Mouse (Mus musculus): ENCODE measurements around the gene Dctn1. TPM values are rescaled to one million over a fixed set of nuclear protein-coding genes. Genes with fewer than 3 reads are reported as not detected.

Gene Dctn1
- polyA plus RNA-seq, 1 experiment from 2014 or later, result 26.9 TPM

- peaks cover 11% of the 10 kb centered on the region for H3K4me1 ChIP-seq (ENCODE audit: control insufficient read depth, low read depth, low read length)
- H3K27me3 ChIP-seq (ENCODE audit: control insufficient read depth, insufficient read depth, low read depth, low read length), result peaks cover 20% of the 10 kb centered on the region
- 12% methylated on average over 41 of the region's 41 CpGs for WGBS (ENCODE audit: insufficient replicate concordance)
- H3K9me3 ChIP-seq (replicated peaks; ENCODE audit: control insufficient read depth, low read length), result no peaks in the 10 kb centered on the region
- no peak overlapping the region for H3K4me3 ChIP-seq (ENCODE audit: low read depth, low read length)
- no peak overlapping the region for H3K27ac ChIP-seq (ENCODE audit: low read length)
- H3K4me2 ChIP-seq (ENCODE audit: low read depth, low read length), result peak overlapping the region; percentile 35
- no peak overlapping the region for H3K9ac ChIP-seq (ENCODE audit: low read depth, low read length)
- no peak for ATAC-seq (ENCODE audit: low read depth)
- H3K36me3 ChIP-seq (ENCODE audit: control insufficient read depth, insufficient read depth), result no peaks in the 10 kb centered on the region
These were observed 23.4 kb upstream of the Dctn1 start for GRCm38 (mm10) chr6:83142211-83142731.

GRCm38 (mm10) chr6:83142886-83143285, 22.8 kb upstream of the Dctn1 start:
- H3K4me2 ChIP-seq (ENCODE audit: low read depth, low read length), result no peak overlapping the region
- ATAC-seq (ENCODE audit: low read depth), result no peak
- no peak overlapping the region for H3K27ac ChIP-seq (ENCODE audit: low read length)
- H3K9me3 ChIP-seq (replicated peaks; ENCODE audit: control insufficient read depth, low read length), result no peaks in the 10 kb centered on the region
- peaks cover 14% of the 10 kb centered on the region for H3K27me3 ChIP-seq (ENCODE audit: control insufficient read depth, insufficient read depth, low read depth, low read length)
- H3K9ac ChIP-seq (ENCODE audit: low read depth, low read length), result no peak overlapping the region
- H3K4me3 ChIP-seq (ENCODE audit: low read depth, low read length), result no peak overlapping the region
- no peaks in the 10 kb centered on the region for H3K36me3 ChIP-seq (ENCODE audit: control insufficient read depth, insufficient read depth)
- H3K4me1 ChIP-seq (ENCODE audit: control insufficient read depth, low read depth, low read length), result peaks cover 6% of the 10 kb centered on the region
- 54% methylated on average over 11 of the region's 11 CpGs for WGBS (ENCODE audit: insufficient replicate concordance)

GRCm38 (mm10) chr6:83145209-83145608, 20.5 kb upstream of the Dctn1 start:
- H3K27me3 ChIP-seq (ENCODE audit: control insufficient read depth, insufficient read depth, low read depth, low read length), result peaks cover 13% of the 10 kb centered on the region
- H3K9ac ChIP-seq (ENCODE audit: low read depth, low read length), result no peak overlapping the region
- H3K9me3 ChIP-seq (replicated peaks; ENCODE audit: control insufficient read depth, low read length), result no peaks in the 10 kb centered on the region
- ATAC-seq (ENCODE audit: low read depth), result no peak
- 48% methylated on average over 2 of the region's 2 CpGs for WGBS (ENCODE audit: insufficient replicate concordance)
- H3K4me1 ChIP-seq (ENCODE audit: control insufficient read depth, low read depth, low read length), result no peaks in the 10 kb centered on the region
- H3K36me3 ChIP-seq (ENCODE audit: control insufficient read depth, insufficient read depth), result no peaks in the 10 kb centered on the region
- no peak overlapping the region for H3K4me2 ChIP-seq (ENCODE audit: low read depth, low read length)
- H3K4me3 ChIP-seq (ENCODE audit: low read depth, low read length), result no peak overlapping the region
- no peak overlapping the region for H3K27ac ChIP-seq (ENCODE audit: low read length)

GRCm38 (mm10) chr6:83145805-83146204, 19.9 kb upstream of the Dctn1 start:
- H3K4me3 ChIP-seq (ENCODE audit: low read depth, low read length), result no peak overlapping the region
- no peaks in the 10 kb centered on the region for H3K36me3 ChIP-seq (ENCODE audit: control insufficient read depth, insufficient read depth)
- no peaks in the 10 kb centered on the region for H3K9me3 ChIP-seq (replicated peaks; ENCODE audit: control insufficient read depth, low read length)
- WGBS (ENCODE audit: insufficient replicate concordance), result 49% methylated on average over 9 of the region's 9 CpGs
- H3K27me3 ChIP-seq (ENCODE audit: control insufficient read depth, insufficient read depth, low read depth, low read length), result peaks cover 13% of the 10 kb centered on the region
- H3K9ac ChIP-seq (ENCODE audit: low read depth, low read length), result no peak overlapping the region
- H3K4me1 ChIP-seq (ENCODE audit: control insufficient read depth, low read depth, low read length), result no peaks in the 10 kb centered on the region
- H3K4me2 ChIP-seq (ENCODE audit: low read depth, low read length), result no peak overlapping the region
- no peak for ATAC-seq (ENCODE audit: low read depth)
- no peak overlapping the region for H3K27ac ChIP-seq (ENCODE audit: low read length)

GRCm38 (mm10) chr6:83147280-83147679, 18.4 kb upstream of the Dctn1 start:
- Histone ChIP-seq H3K4me1 (ENCODE audit: control insufficient read depth, low read depth, low read length) (no peaks in the 10 kb centered on the region), H3K9me3 (replicated peaks; ENCODE audit: control insufficient read depth, low read length) (no peaks in the 10 kb centered on the region), H3K27me3 (ENCODE audit: control insufficient read depth, insufficient read depth, low read depth, low read length) (peaks cover 7% of the 10 kb centered on the region), H3K36me3 (ENCODE audit: control insufficient read depth, insufficient read depth) (no peaks in the 10 kb centered on the region), H3K9ac (ENCODE audit: low read depth, low read length) (no peak overlapping the region), H3K4me3 (ENCODE audit: low read depth, low read length) (no peak overlapping the region), H3K27ac (ENCODE audit: low read length) (no peak overlapping the region), H3K4me2 (ENCODE audit: low read depth, low read length) (no peak overlapping the region)
- no peak for ATAC-seq (ENCODE audit: low read depth)
- 45% methylated on average over 7 of the region's 7 CpGs for WGBS (ENCODE audit: insufficient replicate concordance)

- H3K4me1 ChIP-seq (ENCODE audit: control insufficient read depth, low read depth, low read length), result peaks cover 6% of the 10 kb centered on the region
- no peaks in the 10 kb centered on the region for H3K36me3 ChIP-seq (ENCODE audit: control insufficient read depth, insufficient read depth)
- no peak overlapping the region for H3K4me2 ChIP-seq (ENCODE audit: low read depth, low read length)
- H3K9ac ChIP-seq (ENCODE audit: low read depth, low read length), result no peak overlapping the region
- ATAC-seq (ENCODE audit: low read depth), result no peak
- no peak overlapping the region for H3K27ac ChIP-seq (ENCODE audit: low read length)
- H3K4me3 ChIP-seq (ENCODE audit: low read depth, low read length), result no peak overlapping the region
- peaks cover 15% of the 10 kb centered on the region for H3K27me3 ChIP-seq (ENCODE audit: control insufficient read depth, insufficient read depth, low read depth, low read length)
- 35% methylated on average over 8 of the region's 8 CpGs for WGBS (ENCODE audit: insufficient replicate concordance)
- no peaks in the 10 kb centered on the region for H3K9me3 ChIP-seq (replicated peaks; ENCODE audit: control insufficient read depth, low read length)
These were observed 14.0 kb upstream of the Dctn1 start for GRCm38 (mm10) chr6:83151721-83152120.

- Histone ChIP-seq H3K36me3 (ENCODE audit: control insufficient read depth, insufficient read depth) (no peaks in the 10 kb centered on the region), H3K4me1 (ENCODE audit: control insufficient read depth, low read depth, low read length) (peaks cover 6% of the 10 kb centered on the region), H3K27me3 (ENCODE audit: control insufficient read depth, insufficient read depth, low read depth, low read length) (peaks cover 15% of the 10 kb centered on the region), H3K27ac (ENCODE audit: low read length) (no peak overlapping the region), H3K4me3 (ENCODE audit: low read depth, low read length) (no peak overlapping the region), H3K9ac (ENCODE audit: low read depth, low read length) (no peak overlapping the region), H3K4me2 (ENCODE audit: low read depth, low read length) (no peak overlapping the region), H3K9me3 (replicated peaks; ENCODE audit: control insufficient read depth, low read length) (no peaks in the 10 kb centered on the region)
- WGBS (ENCODE audit: insufficient replicate concordance), result 72% methylated on average over 12 of the region's 12 CpGs
- 0 out of 2 replicates have a peak, but pooled peaks have one; percentile 30 for ATAC-seq (ENCODE audit: low read depth)
These were observed 12.7 kb upstream of the Dctn1 start for GRCm38 (mm10) chr6:83153038-83153437.

- Histone ChIP-seq H3K9ac (ENCODE audit: low read depth, low read length) (no peak overlapping the region), H3K27ac (ENCODE audit: low read length) (no peak overlapping the region), H3K27me3 (ENCODE audit: control insufficient read depth, insufficient read depth, low read depth, low read length) (peaks cover 15% of the 10 kb centered on the region), H3K4me1 (ENCODE audit: control insufficient read depth, low read depth, low read length) (peaks cover 6% of the 10 kb centered on the region), H3K4me3 (ENCODE audit: low read depth, low read length) (no peak overlapping the region), H3K4me2 (ENCODE audit: low read depth, low read length) (no peak overlapping the region), H3K36me3 (ENCODE audit: control insufficient read depth, insufficient read depth) (no peaks in the 10 kb centered on the region), H3K9me3 (replicated peaks; ENCODE audit: control insufficient read depth, low read length) (no peaks in the 10 kb centered on the region)
- 39% methylated on average over 5 of the region's 5 CpGs for WGBS (ENCODE audit: insufficient replicate concordance)
- peak; percentile 42 for ATAC-seq (ENCODE audit: low read depth)
These were observed 12.2 kb upstream of the Dctn1 start for GRCm38 (mm10) chr6:83153485-83153884.

GRCm38 (mm10) chr6:83155552-83156238, 10.0 kb upstream of the Dctn1 start:
- Histone ChIP-seq H3K27me3 (ENCODE audit: control insufficient read depth, insufficient read depth, low read depth, low read length) (peaks cover 24% of the 10 kb centered on the region), H3K9ac (ENCODE audit: low read depth, low read length) (no peak overlapping the region)
- ATAC-seq (ENCODE audit: low read depth), result no peak

More at GRCm38 (mm10) chr6:83155552-83156238, 10.0 kb upstream of the Dctn1 start:
- H3K4me3 ChIP-seq (ENCODE audit: low read depth, low read length), result peak overlapping the region; percentile 56
- H3K4me2 ChIP-seq (ENCODE audit: low read depth, low read length), result peak overlapping the region; percentile 82
- peaks cover 6% of the 10 kb centered on the region for H3K4me1 ChIP-seq (ENCODE audit: control insufficient read depth, low read depth, low read length)
- H3K27ac ChIP-seq (ENCODE audit: low read length), result no peak overlapping the region
- no peaks in the 10 kb centered on the region for H3K9me3 ChIP-seq (replicated peaks; ENCODE audit: control insufficient read depth, low read length)
- H3K36me3 ChIP-seq (ENCODE audit: control insufficient read depth, insufficient read depth), result no peaks in the 10 kb centered on the region
- WGBS (ENCODE audit: insufficient replicate concordance), result 11% methylated on average over 23 of the region's 23 CpGs

Measured in liver, embryonic 16.5 days (tissue).